Mouse (Mus musculus) heart, embryonic 14.5 days (tissue): Measurements from ENCODE around the gene Ptgfr. TPM values are rescaled to one million over a fixed set of nuclear protein-coding genes. Genes with fewer than 3 reads are reported as not detected.

Source experiments
- polyA plus RNA-seq: library from polyadenylated mRNA; unstranded; fragments of >200 nt; fragmentation: Nextera tagmentation; extraction: Ambion mirVana; gene quantifications from 2 replicates; pipeline ENCODE4 v1.2.1, GENCODE M21; 2014

Gene Ptgfr
- polyA plus RNA-seq, 1 experiment from 2014 or later = 1.6 TPM

Other genes starting within 250 kb of the Ptgfr start
- gene Ifi44, start 87.7 kb downstream of the Ptgfr start, polyA plus RNA-seq = 0.72 and 1.7 TPM in 2 replicates
- gene Ifi44l, start 74.7 kb downstream of the Ptgfr start, polyA plus RNA-seq = not detected in 2 replicates